Mouse (Mus musculus): ENCODE results near the gene Mbtps1.

Mbtps1 gene

GRCm38 (mm10) chr8:119502111-119502510, 56.4 kb downstream of the Mbtps1 start:
- DNase-seq (ENCODE audit: low read depth): no peak

- DNase-seq (ENCODE audit: low read depth): no peak
These were observed 56.9 kb downstream of the Mbtps1 start, which contains the start of gene Slc38a8 for GRCm38 (mm10) chr8:119501598-119501997. Gene Slc38a8 (minus strand): TSS chr8:119501698.

GRCm38 (mm10) chr8:119499836-119500235, 58.7 kb downstream of the Mbtps1 start:
- no peak for DNase-seq (ENCODE audit: low read depth)

GRCm38 (mm10) chr8:119496848-119497247, 61.7 kb downstream of the Mbtps1 start:
- no peak for DNase-seq (ENCODE audit: low read depth)

- no peak for DNase-seq (ENCODE audit: low read depth)
These were observed 71.4 kb downstream of the Mbtps1 start for GRCm38 (mm10) chr8:119487093-119487492.

GRCm38 (mm10) chr8:119484145-119484896, 74.2 kb downstream of the Mbtps1 start:
- no peak for DNase-seq (ENCODE audit: low read depth)

GRCm38 (mm10) chr8:119478684-119479083, 79.9 kb downstream of the Mbtps1 start:
- no peak for DNase-seq (ENCODE audit: low read depth)

GRCm38 (mm10) chr8:119468091-119468490, 90.4 kb downstream of the Mbtps1 start:
- no peak for DNase-seq (ENCODE audit: low read depth)

GRCm38 (mm10) chr8:119466794-119467193, 91.7 kb downstream of the Mbtps1 start:
- DNase-seq (ENCODE audit: low read depth): no peak

- no peak for DNase-seq (ENCODE audit: low read depth)
These were observed 92.4 kb downstream of the Mbtps1 start for GRCm38 (mm10) chr8:119466105-119466504.

- DNase-seq (ENCODE audit: low read depth): no peak
These were observed 94.8 kb downstream of the Mbtps1 start for GRCm38 (mm10) chr8:119463709-119464108.

- no peak for DNase-seq (ENCODE audit: low read depth)
These were observed 97.2 kb downstream of the Mbtps1 start for GRCm38 (mm10) chr8:119461356-119461755.

- DNase-seq (ENCODE audit: low read depth): no peak
These were observed 98.8 kb downstream of the Mbtps1 start for GRCm38 (mm10) chr8:119459724-119460123.

All from fibroblast of lung, adult 2 months (primary cell).